Mouse (Mus musculus): ENCODE data around the gene Fignl1. TPM values are rescaled to one million over a fixed set of nuclear protein-coding genes. Genes with fewer than 3 reads are reported as not detected.

Gene Fignl1
- polyA plus RNA-seq, 1 experiment: 24.4 TPM

GRCm38 (mm10) chr11:11835361-11835760 is 26.6 kb upstream of the Fignl1 start:
- H3K27ac ChIP-seq (ENCODE audit: insufficient read depth, low read length): no peak overlapping the region
- no peak overlapping the region for H3K4me3 ChIP-seq (ENCODE audit: insufficient read depth, low read length)
- TF ChIP-seq CTCF (IDR thresholded peaks at IDR 0.05; ENCODE audit: borderline replicate concordance, insufficient read depth, low read length) (no peak), POLR2A (IDR thresholded peaks at IDR 0.05; ENCODE audit: low read depth, low read length) (no peak)
- no peaks in the 10 kb centered on the region; the same call in 1 of the 2 replicates for H3K4me1 ChIP-seq (ENCODE audit: control insufficient read depth, insufficient read depth, low read length)

- TF ChIP-seq CTCF (IDR thresholded peaks at IDR 0.05; ENCODE audit: borderline replicate concordance, insufficient read depth, low read length) (no peak), POLR2A (IDR thresholded peaks at IDR 0.05; ENCODE audit: low read depth, low read length) (no peak)
- peaks cover 9% of the 10 kb centered on the region for H3K4me1 ChIP-seq (ENCODE audit: control insufficient read depth, insufficient read depth, low read length)
These were observed 24.3 kb upstream of the Fignl1 start for GRCm38 (mm10) chr11:11833100-11833499.

GRCm38 (mm10) chr11:11832755-11833084 is 24.0 kb upstream of the Fignl1 start:
- no peak overlapping the region for H3K27ac ChIP-seq (ENCODE audit: insufficient read depth, low read length)
- TF ChIP-seq CTCF (IDR thresholded peaks at IDR 0.05; ENCODE audit: borderline replicate concordance, insufficient read depth, low read length): no peak
- no peak for TF ChIP-seq POLR2A (IDR thresholded peaks at IDR 0.05; ENCODE audit: low read depth, low read length)
- H3K4me1 ChIP-seq (ENCODE audit: control insufficient read depth, insufficient read depth, low read length): peaks cover 9% of the 10 kb centered on the region
- H3K4me3 ChIP-seq (ENCODE audit: insufficient read depth, low read length): no peak overlapping the region

More at GRCm38 (mm10) chr11:11833100-11833499, 24.3 kb upstream of the Fignl1 start:
- H3K4me3 ChIP-seq (ENCODE audit: insufficient read depth, low read length): no peak overlapping the region
- no peak overlapping the region for H3K27ac ChIP-seq (ENCODE audit: insufficient read depth, low read length)

- Histone ChIP-seq H3K4me3 (ENCODE audit: insufficient read depth, low read length) (no peak overlapping the region), H3K4me1 (ENCODE audit: control insufficient read depth, insufficient read depth, low read length) (peaks cover 9% of the 10 kb centered on the region), H3K27ac (ENCODE audit: insufficient read depth, low read length) (no peak overlapping the region)
- TF ChIP-seq CTCF (IDR thresholded peaks at IDR 0.05; ENCODE audit: borderline replicate concordance, insufficient read depth, low read length): no peak
These were observed 23.4 kb upstream of the Fignl1 start for GRCm38 (mm10) chr11:11831940-11832754.

GRCm38 (mm10) chr11:11831526-11831925 is 22.8 kb upstream of the Fignl1 start:
- no peak overlapping the region for H3K4me3 ChIP-seq (ENCODE audit: insufficient read depth, low read length)
- H3K4me1 ChIP-seq (ENCODE audit: control insufficient read depth, insufficient read depth, low read length): peaks cover 9% of the 10 kb centered on the region
- H3K27ac ChIP-seq (ENCODE audit: insufficient read depth, low read length): no peak overlapping the region
- TF ChIP-seq POLR2A (IDR thresholded peaks at IDR 0.05; ENCODE audit: low read depth, low read length) (no peak), CTCF (IDR thresholded peaks at IDR 0.05; ENCODE audit: borderline replicate concordance, insufficient read depth, low read length) (no peak)

- H3K27ac ChIP-seq (ENCODE audit: insufficient read depth, low read length): no peak overlapping the region
- no peak overlapping the region for H3K4me3 ChIP-seq (ENCODE audit: insufficient read depth, low read length)
- no peak for TF ChIP-seq POLR2A (IDR thresholded peaks at IDR 0.05; ENCODE audit: low read depth, low read length)
- no peak for TF ChIP-seq CTCF (IDR thresholded peaks at IDR 0.05; ENCODE audit: borderline replicate concordance, insufficient read depth, low read length)
These were observed 22.2 kb upstream of the Fignl1 start for GRCm38 (mm10) chr11:11830884-11831495.

GRCm38 (mm10) chr11:11829161-11830000 is 20.6 kb upstream of the Fignl1 start:
- Histone ChIP-seq H3K4me3 (ENCODE audit: insufficient read depth, low read length) (no peak overlapping the region), H3K4me1 (ENCODE audit: control insufficient read depth, insufficient read depth, low read length) (peaks cover 18% of the 10 kb centered on the region), H3K27ac (ENCODE audit: insufficient read depth, low read length) (peak overlapping the region; percentile 38)
- no peak for TF ChIP-seq POLR2A (IDR thresholded peaks at IDR 0.05; ENCODE audit: low read depth, low read length)
- TF ChIP-seq CTCF (IDR thresholded peaks at IDR 0.05; ENCODE audit: borderline replicate concordance, insufficient read depth, low read length): no peak

More at GRCm38 (mm10) chr11:11830884-11831495, 22.2 kb upstream of the Fignl1 start:
- H3K4me1 ChIP-seq (ENCODE audit: control insufficient read depth, insufficient read depth, low read length): peaks cover 11% of the 10 kb centered on the region

GRCm38 (mm10) chr11:11828761-11829160 is 20.0 kb upstream of the Fignl1 start:
- Histone ChIP-seq H3K4me3 (ENCODE audit: insufficient read depth, low read length) (no peak overlapping the region), H3K27ac (ENCODE audit: insufficient read depth, low read length) (peak overlapping the region; percentile 15), H3K4me1 (ENCODE audit: control insufficient read depth, insufficient read depth, low read length) (peaks cover 18% of the 10 kb centered on the region)
- no peak for TF ChIP-seq POLR2A (IDR thresholded peaks at IDR 0.05; ENCODE audit: low read depth, low read length)
- no peak for TF ChIP-seq CTCF (IDR thresholded peaks at IDR 0.05; ENCODE audit: borderline replicate concordance, insufficient read depth, low read length)

GRCm38 (mm10) chr11:11828251-11828650 is 19.5 kb upstream of the Fignl1 start:
- TF ChIP-seq POLR2A (IDR thresholded peaks at IDR 0.05; ENCODE audit: low read depth, low read length) (no peak), CTCF (IDR thresholded peaks at IDR 0.05; ENCODE audit: borderline replicate concordance, insufficient read depth, low read length) (no peak)
- Histone ChIP-seq H3K4me1 (ENCODE audit: control insufficient read depth, insufficient read depth, low read length) (peaks cover 18% of the 10 kb centered on the region), H3K27ac (ENCODE audit: insufficient read depth, low read length) (peak overlapping the region; percentile 15; the same call in 1 of the 2 replicates), H3K4me3 (ENCODE audit: insufficient read depth, low read length) (no peak overlapping the region)

All from embryonic fibroblast, embryonic 13.5 days (primary cell).